Mouse (Mus musculus): Measurements from ENCODE around the gene Zc3h18.

Gene Zc3h18

DNA sequence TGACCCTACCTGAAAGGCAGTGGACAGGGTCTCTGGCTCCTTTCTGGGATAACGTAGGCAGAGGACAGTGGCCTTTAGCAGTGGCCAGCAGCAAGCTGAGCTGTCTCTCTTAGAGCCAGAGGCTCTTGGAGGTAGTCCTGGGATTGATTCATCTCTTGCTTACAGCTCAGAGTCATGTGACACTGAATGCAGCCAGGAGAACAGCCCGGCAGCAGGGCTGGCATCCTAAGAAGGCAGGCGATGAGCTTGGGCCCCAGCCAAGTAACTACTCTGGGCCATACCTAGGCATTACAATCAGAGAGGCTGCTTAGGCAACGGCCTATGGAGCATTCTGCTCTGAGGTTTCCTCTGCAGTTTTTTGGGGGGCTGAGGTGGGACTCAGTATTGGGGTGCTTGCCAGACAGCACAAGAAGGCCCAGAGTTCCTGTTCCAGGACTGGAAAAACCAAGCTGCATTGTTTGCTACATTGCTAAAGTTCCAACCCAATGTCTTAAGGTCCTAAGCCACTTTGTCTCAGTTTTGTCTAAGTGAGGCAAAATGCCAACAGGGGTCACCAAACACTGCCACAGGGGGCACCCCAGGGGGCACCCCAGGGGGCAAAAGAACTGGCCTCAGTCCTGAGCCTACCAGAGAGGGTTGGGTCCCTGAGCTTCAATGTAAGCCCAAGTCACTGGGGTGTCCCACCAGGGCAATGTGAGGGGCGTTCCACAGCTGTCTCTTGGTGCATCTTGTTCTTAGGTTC lies 28.4 kb upstream of the Zc3h18 start:
- peak; percentile 89 to 91 for DNase-seq

DNA sequence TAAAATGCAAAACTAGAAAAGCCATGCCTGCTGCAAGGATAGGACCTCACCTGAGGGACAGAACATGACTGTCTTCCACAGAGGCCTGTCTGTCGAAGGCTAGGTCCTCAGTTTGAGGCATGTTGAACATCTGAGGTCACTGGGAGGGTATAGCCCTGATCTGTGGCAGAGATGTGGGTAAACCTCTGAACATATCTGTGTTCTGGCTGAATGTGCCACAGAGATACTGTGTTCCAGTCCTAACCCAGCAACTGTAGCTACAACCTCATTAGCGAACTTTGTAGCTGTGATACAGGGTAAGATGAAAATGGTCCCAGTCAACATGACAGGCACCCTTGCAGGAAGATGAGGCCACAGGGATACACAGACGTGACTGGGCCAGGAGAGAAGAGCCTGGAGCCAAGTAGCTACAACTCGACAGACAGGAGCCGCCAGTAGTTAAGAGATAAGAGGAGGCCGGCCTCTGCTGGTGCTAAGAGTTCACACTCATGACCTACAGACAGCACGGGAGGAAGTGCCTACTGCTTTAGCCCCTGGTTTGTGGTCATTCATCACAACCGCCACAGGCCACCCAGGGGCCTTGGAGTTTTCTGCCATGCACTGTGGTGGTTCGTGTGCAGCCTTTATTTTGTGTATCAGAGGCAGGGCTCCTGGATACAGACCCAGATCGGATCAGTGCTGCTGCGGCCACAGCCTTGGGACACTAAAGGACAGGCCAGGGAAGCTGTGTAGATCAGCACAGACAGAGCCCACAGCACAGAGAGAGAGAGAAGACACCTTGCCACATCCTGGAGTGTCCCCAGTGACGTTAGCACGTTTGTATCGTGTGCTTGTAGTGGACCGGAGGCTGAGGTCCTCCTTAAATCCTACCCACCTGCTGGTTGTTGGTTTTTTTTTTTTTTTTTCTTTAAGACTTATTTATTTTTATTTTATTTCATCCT lies 26.8 kb upstream of the Zc3h18 start:
- DNase-seq, result no peak

DNA sequence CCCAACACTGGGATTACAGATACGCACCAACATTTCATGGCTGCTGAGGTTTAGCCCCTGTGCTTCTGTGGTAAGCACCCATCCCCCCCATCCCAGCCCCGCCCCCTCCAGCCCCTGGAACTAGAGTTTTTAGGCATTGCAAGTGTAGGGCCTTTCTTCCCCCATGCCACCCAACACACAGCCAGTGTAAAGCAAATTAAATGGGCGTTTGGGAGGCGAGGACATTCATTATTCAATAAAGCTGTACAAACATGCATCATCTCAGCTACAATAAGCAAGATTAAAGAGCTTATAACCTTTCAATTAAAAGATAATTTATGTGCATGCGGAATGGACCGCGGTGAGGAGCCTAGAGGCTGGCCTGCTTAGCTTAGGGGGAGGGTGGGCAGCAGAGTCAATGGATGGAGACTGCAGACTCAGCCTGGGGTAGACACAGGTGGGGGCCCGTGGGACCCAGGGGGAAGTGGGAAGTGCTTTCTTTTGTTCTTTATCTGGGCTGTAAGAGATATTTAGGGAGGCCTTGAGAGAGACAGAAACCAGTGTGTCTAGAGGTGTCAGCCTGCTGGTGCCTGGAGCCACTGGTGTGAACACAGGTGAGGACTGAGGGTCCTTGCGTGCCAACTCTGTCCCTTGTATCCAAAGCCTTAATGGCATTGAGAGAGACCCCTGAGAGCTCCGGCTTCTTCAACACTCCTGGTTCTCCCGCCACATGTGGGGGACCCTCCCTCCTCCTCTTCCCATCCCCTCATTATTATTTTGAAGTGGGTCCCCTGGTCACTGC lies 25.9 kb upstream of the Zc3h18 start:
- DNase-seq, result no peak

DNA sequence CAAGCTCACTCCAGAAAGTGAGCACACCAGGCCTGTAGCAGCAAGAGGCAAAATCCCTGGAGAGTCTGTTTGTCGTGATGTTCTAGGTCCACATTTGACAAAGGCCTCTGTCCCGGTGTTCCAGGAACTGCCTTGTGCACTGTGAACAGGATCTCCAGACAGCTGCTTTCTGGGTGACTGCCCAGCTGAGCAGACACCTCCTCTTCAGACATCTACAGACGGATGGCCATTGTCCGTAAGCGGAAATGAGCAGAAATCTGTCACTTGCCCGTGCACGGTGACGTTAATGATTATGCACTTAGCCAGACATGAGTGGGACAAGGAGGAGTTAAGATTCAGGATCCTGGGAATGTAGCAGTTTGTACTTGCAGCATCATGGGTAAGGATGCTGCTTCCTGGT lies 22.3 kb upstream of the Zc3h18 start:
- DNase-seq, result no peak

DNA sequence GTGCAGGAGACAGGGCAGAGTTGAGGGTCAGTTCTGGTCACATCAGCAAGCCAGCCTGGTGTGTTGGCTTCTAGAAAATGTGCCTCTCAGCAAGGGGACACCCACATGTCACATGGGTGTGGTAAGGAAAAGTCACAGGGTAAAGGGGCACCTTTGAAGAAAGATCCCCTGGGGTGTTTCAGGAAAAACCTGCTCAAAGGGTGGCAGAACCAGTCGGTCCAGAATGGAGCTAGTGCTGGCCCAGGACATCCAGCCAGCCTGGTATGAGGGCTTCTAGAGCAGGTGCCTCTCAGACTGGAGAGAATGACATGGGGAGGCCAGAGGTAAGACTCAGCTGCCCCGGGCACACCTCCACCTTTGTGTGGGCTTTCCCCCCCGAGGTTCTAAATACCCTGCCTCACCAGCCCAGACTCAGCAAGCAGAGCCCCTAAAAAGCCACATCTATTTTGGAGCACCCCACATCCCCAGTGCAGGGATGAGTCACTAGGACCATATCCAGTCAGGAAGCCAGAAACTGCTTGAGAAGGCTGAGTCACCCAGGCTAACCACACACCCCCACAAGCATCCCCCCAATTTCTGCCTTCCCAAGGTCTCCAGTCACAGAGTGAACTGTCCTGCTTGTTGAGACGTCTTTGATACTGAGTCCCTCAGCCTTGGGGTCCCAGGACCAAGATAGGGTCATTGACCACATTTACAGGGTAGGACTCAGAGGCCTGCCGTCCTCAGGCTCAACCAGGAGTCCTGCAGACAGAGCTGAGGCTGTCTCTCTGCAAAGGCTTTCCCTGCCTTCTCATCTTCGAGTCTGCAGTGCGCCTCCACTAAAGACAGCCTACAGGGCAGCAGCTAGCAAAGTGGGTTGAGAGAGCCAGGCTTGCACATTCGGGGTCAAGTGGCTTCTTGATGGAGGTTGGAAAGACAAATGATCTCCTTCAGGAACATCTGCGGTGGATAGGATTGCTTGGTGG lies 20.5 kb upstream of the Zc3h18 start:
- no peak for DNase-seq

DNA sequence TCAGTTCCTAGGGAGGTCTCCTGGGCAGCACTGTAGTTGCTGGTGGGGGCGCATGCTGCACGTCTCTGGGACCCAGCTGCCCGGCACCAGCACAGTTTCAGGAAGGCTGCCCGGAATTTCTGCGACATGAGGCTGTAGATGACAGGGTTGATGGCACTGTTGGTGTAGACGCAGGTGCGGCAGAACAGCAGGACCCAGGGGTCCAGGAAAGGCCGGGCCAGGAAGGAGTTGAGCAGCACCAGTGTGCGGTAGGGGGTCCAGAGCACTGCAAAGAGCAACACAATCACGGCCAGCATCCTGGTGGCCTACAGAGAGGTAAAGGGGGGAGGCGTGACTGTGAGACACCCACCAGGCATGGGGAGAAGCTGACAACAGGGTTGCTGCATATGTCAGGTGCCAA lies 19.2 kb upstream of the Zc3h18 start:
- no peak for DNase-seq

DNA sequence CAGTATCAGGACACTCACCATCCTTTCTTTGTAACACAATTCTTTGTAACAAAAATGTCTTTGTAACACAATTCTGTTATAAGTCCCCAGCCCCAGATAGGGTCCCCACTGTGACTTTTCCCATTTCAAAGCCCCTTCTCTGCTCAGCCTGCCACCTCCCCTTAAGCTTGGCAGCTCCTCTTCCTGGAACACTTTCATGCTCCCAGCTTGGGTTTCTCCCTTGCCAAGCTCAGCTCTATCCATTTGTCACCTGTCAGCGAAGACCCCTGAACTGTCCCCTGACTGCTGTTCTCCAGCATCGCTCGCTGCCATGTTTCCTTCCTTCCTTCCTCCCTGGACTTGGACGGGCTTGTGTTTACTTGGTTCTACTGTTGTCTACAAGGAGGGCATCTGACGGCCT lies 18.8 kb upstream of the Zc3h18 start:
- no peak for DNase-seq

DNA sequence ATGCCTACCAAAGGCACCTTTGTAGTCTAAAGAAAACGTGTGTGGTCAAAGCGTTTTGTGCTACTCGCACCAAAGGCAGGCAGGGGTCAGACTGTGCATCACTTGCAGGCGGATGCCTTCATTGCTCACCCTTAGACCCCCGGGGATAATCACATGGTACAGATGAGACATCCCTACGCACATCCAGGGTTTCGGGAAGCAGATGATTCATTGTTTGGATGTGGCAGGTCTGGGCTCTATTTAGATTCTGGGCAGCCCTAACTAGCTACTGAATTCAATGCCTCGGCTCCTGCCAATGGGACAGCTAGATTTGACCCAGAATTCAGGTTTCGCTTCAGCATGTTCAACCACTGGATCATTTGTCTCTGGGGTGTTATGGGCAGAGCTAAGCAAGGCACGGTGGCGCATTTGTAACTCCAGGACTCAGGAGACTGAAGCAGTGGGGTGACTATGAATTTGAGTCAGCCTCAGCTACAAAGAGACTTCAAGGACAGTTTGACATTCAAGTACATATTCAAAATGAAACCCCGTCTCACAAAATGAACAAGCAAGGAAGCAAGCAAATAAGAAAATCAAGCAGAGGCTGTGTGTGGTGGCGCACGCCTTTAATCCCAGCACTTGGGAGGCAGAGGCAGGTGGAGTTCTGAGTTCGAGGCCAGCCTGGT lies 17.2 kb upstream of the Zc3h18 start:
- DNase-seq, result no peak

DNA sequence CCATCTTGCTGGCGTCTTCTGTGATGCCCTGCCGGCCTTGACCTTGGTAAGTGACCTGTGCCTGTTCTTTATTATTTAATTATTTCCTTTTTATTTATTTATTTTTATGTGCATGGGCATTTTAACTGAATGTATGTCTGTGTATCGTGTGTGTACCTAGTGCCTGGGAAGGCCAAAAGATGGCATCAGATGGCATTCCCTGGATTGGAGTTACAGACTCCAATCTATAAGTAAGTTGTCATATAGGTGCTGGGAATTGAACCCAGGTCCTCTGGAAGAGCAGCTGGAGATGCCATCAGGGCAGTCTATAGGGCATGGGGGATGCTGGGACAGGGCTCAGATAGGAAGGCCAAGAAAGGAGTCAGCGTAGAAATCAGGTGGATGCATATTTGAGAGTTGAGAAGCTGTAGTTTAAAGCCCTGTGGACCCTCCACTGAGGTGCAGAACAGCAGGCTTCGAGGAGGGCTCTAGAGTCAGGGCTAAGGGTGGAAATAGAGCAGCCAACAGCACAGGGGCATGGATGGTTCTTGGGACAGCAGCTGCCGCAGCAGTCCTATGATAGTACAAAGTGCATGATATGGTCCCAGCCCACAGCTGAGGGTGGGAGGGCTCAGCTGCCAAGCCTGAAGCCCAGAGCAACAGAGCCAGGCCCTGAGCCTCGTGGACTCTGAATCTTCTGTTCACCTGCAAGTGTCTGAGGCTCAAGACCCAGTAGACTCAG lies 15.6 kb upstream of the Zc3h18 start, which contains the start of gene Trhr2:
Trhr2 (minus strand) TSS at position 51 of the 721 bp plus-strand sequence.
- no peak for DNase-seq

DNA sequence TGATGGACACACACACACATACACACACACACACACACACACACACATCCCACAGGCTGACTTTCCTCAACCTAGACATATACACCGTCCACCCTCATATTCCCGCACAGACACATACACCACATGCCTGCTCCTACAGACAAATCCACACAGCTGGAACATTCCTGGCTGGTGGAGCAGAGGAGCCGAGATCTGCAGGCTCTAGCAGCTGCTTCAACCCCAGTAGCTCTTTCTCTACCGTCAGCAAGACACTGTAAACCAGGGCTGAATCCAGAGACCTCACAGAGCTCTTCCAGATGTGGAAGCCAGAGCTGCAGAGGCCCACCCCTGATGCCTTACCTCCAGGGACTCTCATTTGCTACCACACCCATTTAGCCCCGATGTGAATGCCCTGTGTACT lies 14.1 kb upstream of the Zc3h18 start:
- no peak for DNase-seq

DNA sequence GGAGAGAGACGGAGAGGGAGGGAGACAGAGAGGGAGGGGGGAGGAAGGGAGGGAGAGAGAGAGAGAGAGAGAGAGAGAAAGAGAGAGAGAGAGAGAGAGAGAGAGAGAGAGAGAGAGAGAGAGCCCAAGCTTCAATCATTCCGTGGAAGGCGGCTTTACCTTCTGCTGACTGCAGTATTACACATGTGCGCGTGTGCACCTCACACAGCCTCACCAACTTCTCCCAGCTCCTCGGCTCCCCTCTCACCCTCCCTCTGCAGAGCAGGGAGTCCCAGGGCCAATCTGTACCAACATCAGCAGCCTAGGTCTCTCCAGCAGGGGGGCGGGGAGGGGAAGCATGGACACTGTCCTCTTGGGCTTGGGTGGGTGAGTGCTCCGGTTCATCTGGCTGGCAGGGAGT lies 13.4 kb upstream of the Zc3h18 start:
- DNase-seq, result no peak

DNA sequence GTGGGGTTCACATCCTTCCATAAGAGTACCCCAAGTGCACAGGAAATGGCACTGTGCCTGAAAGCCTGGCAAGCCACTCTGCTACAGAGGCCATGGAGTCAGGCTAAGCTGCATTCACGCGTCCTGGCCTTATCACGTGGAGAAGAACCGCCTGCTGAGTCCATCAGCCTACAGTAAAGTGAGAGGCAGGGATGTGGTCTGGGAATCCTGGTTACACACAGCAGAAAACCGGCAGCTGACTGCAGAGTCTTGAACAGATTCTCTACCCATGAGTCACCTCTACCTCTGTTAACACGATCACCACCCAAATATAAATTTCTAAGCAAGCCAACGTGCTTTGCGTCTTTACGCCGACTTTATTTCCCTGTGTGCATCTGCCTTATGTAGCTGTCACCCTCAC lies 7.9 kb upstream of the Zc3h18 start:
- no peak for DNase-seq

DNA sequence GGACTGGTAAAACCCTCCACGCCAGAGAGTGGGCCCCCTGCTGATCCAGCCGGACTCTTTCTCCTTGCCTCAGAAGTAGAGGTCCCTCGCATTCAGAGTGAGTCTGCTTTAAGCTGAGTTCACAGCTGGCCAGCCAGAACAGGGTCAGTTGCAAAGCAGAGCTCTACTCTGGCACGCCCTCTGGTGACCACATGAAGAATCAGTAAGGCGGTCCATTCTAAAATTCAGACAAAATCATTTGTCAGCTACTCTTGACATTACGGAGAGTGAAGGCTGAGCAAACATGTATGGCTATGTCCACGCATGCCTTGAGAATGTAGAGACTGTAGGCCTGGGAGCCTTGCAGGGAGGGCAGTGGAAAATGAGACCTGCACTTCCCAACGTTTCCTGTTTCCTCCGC lies 6.7 kb upstream of the Zc3h18 start:
- peak; percentile 69 to 71 for DNase-seq

DNA sequence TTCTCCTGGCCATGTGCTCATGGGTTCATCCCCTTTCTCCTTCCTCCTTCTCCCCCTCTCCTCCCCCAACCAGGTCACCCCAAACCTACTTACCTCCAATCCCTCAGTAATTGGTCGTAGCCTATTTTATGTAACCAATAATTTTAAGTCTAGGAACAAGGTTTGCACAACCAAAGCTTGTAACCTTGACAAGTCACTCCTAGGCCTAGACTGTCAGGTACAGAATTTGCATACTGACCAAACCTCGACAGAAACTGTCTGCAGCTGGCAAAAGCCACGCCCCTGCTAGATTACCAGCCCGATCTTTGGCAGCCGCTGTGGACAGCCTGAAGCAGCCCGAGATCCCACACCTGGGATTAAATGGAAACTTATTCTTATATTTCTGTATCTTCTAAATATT lies 4.7 kb upstream of the Zc3h18 start:
- DNase-seq, result no peak

DNA sequence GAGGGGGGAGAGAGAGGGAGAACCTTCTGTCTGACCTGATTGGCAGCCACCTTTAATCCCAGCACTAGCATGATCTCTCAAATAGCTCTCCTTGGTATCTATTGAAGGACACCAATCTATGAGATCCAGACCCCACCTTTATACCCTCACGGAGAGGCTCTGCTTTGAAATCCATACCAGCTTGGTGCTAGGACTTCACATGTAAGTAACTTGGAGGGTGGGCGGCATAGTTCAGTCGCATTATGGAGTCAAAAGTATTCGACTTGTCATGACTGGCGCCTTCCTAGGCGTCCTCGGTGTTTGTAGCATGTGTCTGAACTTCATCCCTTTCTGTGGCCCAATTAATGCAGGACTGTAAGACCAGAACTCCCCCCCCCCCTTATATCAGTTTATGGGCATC lies 1.1 kb upstream of the Zc3h18 start:
- DNase-seq, result no peak

DNA sequence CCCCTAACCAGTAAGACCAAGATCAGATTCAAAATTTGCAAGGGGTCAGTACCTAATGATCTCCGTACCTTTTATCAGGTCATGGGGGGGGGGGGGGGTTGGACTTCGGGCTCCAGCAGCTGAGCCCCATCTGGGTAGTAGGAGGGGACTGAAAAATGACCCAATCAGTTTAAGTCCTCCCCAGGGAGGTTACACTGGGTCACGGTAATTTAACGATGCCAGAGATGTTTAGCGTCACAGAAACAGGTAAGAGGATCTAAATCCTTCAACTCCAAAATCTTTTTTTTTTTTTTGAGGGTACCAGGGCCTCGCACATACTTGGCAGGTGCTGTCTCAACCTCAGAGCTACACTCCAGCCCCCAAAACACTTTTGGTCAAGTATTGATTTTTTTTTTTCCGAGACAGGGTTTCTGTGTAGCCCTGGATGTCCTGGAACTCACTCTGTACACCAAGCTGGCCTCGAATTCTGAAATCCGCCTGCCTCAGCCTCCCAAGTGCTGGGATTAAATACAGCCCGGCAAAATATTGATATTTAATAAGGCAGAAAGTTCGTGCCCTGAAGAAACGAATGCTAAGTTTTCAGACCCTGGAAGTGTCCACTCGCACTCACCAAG lies 551 bp upstream of the Zc3h18 start:
- DNase-seq, result no peak

DNA sequence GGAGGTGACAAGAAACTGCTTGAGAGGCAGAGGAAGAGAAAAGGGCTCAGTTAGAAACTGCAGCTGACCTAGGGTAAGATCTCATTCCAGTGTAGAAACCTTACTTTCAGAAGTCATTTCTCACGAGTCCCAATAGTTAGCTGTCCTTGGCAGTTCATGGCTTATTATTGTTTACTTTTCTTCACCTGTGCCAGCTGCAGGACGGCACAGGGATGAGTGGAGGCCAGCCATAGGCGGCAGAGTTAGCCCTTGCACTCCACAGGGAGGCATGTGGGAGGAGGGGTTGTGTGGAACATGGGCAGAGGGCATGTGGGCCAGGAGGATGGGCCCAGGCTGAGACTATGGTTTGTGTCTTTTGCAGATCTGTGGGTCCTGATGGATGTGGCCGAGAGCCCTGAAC lies 6.6 kb downstream of the Zc3h18 start:
- DNase-seq, result no peak

DNA sequence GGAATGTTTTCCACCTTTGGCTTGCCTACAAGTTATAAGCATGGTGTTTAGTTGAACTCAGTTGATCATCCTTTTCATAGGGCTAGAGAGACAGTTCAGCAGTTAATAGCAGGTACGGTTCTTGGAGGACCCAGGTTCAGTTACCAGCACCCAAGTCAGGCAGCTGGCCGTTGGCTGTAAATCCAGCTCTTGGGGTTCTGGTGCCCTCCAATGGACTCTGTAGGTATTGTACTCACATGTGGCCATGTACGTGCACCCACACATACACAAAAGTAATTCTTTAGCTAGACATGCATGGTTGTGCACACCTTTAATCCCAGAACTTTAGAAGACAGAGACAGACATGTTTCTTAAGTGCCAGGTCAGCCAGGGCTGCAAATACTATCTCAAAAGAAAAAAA lies 12.9 kb downstream of the Zc3h18 start:
- no peak for DNase-seq

DNA sequence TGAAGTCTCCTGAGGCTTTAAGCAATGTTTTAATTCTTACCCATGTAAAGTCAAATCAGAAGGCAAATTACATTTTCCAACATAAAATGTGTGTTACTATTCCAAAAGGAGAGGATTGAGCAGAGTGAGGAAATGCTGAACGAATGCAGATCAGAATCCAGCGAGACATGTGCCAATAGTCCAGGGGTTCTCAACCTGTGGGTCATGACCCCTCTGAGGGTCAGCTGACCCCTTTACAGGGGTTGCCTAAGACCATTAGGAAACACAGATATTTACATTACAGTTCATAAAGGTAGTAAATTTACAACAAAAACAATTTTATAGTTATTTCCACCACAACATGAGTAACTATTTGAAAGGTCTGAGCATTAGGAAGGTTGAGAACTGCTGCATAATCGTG lies 14.3 kb downstream of the Zc3h18 start:
- DNase-seq, result no peak

DNA sequence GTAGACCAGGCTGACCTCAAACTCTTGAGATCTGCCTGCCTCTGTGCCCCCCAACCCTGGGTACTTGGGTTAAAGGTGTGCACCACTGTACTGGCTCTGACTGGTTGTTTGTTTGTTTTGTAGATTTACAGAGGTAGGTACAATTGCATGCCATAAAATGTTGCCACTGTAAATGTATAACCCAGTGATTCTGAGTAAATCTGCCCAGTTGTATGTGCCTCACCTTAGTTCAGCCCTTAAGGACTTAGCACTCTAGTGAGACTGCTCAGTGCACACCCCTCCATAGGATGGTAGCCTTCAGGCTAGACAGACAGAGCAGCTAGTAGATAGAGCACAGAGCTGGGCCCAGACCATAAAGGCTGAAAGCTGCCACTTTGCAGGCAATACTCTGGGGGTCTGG lies 17.3 kb downstream of the Zc3h18 start:
- no peak for DNase-seq

All from cerebellum, postnatal 36 days (tissue).